Mouse (Mus musculus): ENCODE measurements around the gene Ntm. TPM values are rescaled to one million over a fixed set of nuclear protein-coding genes. Genes with fewer than 3 reads are reported as not detected.

Gene Ntm
- polyA plus RNA-seq, 1 experiment from 2014 or later, result 267 TPM

- H3K27ac ChIP-seq (ENCODE audit: low read length), result no peak overlapping the region
- no peak for ATAC-seq
- H3K4me3 ChIP-seq (ENCODE audit: low read depth, low read length), result no peak overlapping the region
- H3K4me1 ChIP-seq (ENCODE audit: control insufficient read depth, insufficient read depth, low read length), result peaks cover 24% of the 10 kb centered on the region
- 67% methylated on average over 4 of the region's 4 CpGs for WGBS
- H3K4me2 ChIP-seq (ENCODE audit: low read length), result no peak overlapping the region
- H3K9ac ChIP-seq (ENCODE audit: low read depth, low read length), result no peak overlapping the region
- no peaks in the 10 kb centered on the region for H3K27me3 ChIP-seq (ENCODE audit: control insufficient read depth, insufficient read depth, low read depth, low read length)
- H3K36me3 ChIP-seq (ENCODE audit: control insufficient read depth, insufficient read depth, low read length), result no peaks in the 10 kb centered on the region
- H3K9me3 ChIP-seq (replicated peaks; ENCODE audit: control insufficient read depth, low read length, poor library complexity, severe bottlenecking), result no peaks in the 10 kb centered on the region
Measured at GRCm38 (mm10) chr9:29265177-29265576, 697.8 kb downstream of the Ntm start.

- Histone ChIP-seq H3K36me3 (ENCODE audit: control insufficient read depth, insufficient read depth, low read length) (no peaks in the 10 kb centered on the region), H3K9ac (ENCODE audit: low read depth, low read length) (no peak overlapping the region), H3K4me1 (ENCODE audit: control insufficient read depth, insufficient read depth, low read length) (peaks cover 14% of the 10 kb centered on the region; the same call in 1 of the 2 replicates), H3K9me3 (replicated peaks; ENCODE audit: control insufficient read depth, low read length, poor library complexity, severe bottlenecking) (no peaks in the 10 kb centered on the region), H3K27me3 (ENCODE audit: control insufficient read depth, insufficient read depth, low read depth, low read length) (no peaks in the 10 kb centered on the region), H3K4me3 (ENCODE audit: low read depth, low read length) (no peak overlapping the region), H3K4me2 (ENCODE audit: low read length) (no peak overlapping the region), H3K27ac (ENCODE audit: low read length) (no peak overlapping the region)
- WGBS, result 54% methylated on average over 3 of the region's 3 CpGs
- no peak for ATAC-seq
Measured at GRCm38 (mm10) chr9:29262836-29263235, 700.1 kb downstream of the Ntm start.

- ATAC-seq, result no peak
- H3K36me3 ChIP-seq (ENCODE audit: control insufficient read depth, insufficient read depth, low read length), result no peaks in the 10 kb centered on the region
Measured at GRCm38 (mm10) chr9:29252866-29253265, 710.1 kb downstream of the Ntm start.

GRCm38 (mm10) chr9:29250813-29251212, 712.1 kb downstream of the Ntm start:
- Histone ChIP-seq H3K4me2 (ENCODE audit: low read length) (no peak overlapping the region), H3K27ac (ENCODE audit: low read length) (no peak overlapping the region), H3K36me3 (ENCODE audit: control insufficient read depth, insufficient read depth, low read length) (no peaks in the 10 kb centered on the region), H3K4me1 (ENCODE audit: control insufficient read depth, insufficient read depth, low read length) (peaks cover 5% of the 10 kb centered on the region), H3K4me3 (ENCODE audit: low read depth, low read length) (no peak overlapping the region), H3K27me3 (ENCODE audit: control insufficient read depth, insufficient read depth, low read depth, low read length) (no peaks in the 10 kb centered on the region), H3K9me3 (replicated peaks; ENCODE audit: control insufficient read depth, low read length, poor library complexity, severe bottlenecking) (no peaks in the 10 kb centered on the region), H3K9ac (ENCODE audit: low read depth, low read length) (no peak overlapping the region)
- 72% methylated on average over 3 of the region's 3 CpGs for WGBS
- no peak for ATAC-seq

More at GRCm38 (mm10) chr9:29252866-29253265, 710.1 kb downstream of the Ntm start:
- no peak overlapping the region for H3K9ac ChIP-seq (ENCODE audit: low read depth, low read length)
- peaks cover 3% of the 10 kb centered on the region; the same call in 1 of the 2 replicates for H3K4me1 ChIP-seq (ENCODE audit: control insufficient read depth, insufficient read depth, low read length)
- H3K4me3 ChIP-seq (ENCODE audit: low read depth, low read length), result no peak overlapping the region
- no peak overlapping the region for H3K27ac ChIP-seq (ENCODE audit: low read length)
- H3K4me2 ChIP-seq (ENCODE audit: low read length), result no peak overlapping the region
- H3K9me3 ChIP-seq (replicated peaks; ENCODE audit: control insufficient read depth, low read length, poor library complexity, severe bottlenecking), result no peaks in the 10 kb centered on the region
- no peaks in the 10 kb centered on the region for H3K27me3 ChIP-seq (ENCODE audit: control insufficient read depth, insufficient read depth, low read depth, low read length)
- WGBS, result 75% methylated on average over 2 of the region's 2 CpGs

- 32% methylated on average over 3 of the region's 3 CpGs for WGBS
- Histone ChIP-seq H3K4me3 (ENCODE audit: low read depth, low read length) (no peak overlapping the region), H3K4me2 (ENCODE audit: low read length) (no peak overlapping the region), H3K9me3 (replicated peaks; ENCODE audit: control insufficient read depth, low read length, poor library complexity, severe bottlenecking) (no peaks in the 10 kb centered on the region), H3K9ac (ENCODE audit: low read depth, low read length) (no peak overlapping the region), H3K27ac (ENCODE audit: low read length) (no peak overlapping the region), H3K27me3 (ENCODE audit: control insufficient read depth, insufficient read depth, low read depth, low read length) (no peaks in the 10 kb centered on the region), H3K36me3 (ENCODE audit: control insufficient read depth, insufficient read depth, low read length) (no peaks in the 10 kb centered on the region), H3K4me1 (ENCODE audit: control insufficient read depth, insufficient read depth, low read length) (peaks cover 5% of the 10 kb centered on the region)
- 0 out of 2 replicates have a peak, but pooled peaks have one; percentile 51 for ATAC-seq
Measured at GRCm38 (mm10) chr9:29247812-29248211, 715.1 kb downstream of the Ntm start.

GRCm38 (mm10) chr9:29244006-29244405, 718.9 kb downstream of the Ntm start:
- Histone ChIP-seq H3K4me3 (ENCODE audit: low read depth, low read length) (no peak overlapping the region), H3K4me2 (ENCODE audit: low read length) (no peak overlapping the region), H3K9ac (ENCODE audit: low read depth, low read length) (no peak overlapping the region), H3K4me1 (ENCODE audit: control insufficient read depth, insufficient read depth, low read length) (peaks cover 5% of the 10 kb centered on the region), H3K9me3 (replicated peaks; ENCODE audit: control insufficient read depth, low read length, poor library complexity, severe bottlenecking) (no peaks in the 10 kb centered on the region), H3K36me3 (ENCODE audit: control insufficient read depth, insufficient read depth, low read length) (no peaks in the 10 kb centered on the region), H3K27ac (ENCODE audit: low read length) (no peak overlapping the region), H3K27me3 (ENCODE audit: control insufficient read depth, insufficient read depth, low read depth, low read length) (no peaks in the 10 kb centered on the region)
- 91% methylated on average over 2 of the region's 2 CpGs for WGBS
- ATAC-seq, result no peak

- peaks cover 3% of the 10 kb centered on the region; the same call in 1 of the 2 replicates for H3K4me1 ChIP-seq (ENCODE audit: control insufficient read depth, insufficient read depth, low read length)
- no peak overlapping the region for H3K9ac ChIP-seq (ENCODE audit: low read depth, low read length)
- no peak overlapping the region for H3K4me3 ChIP-seq (ENCODE audit: low read depth, low read length)
- no peak overlapping the region for H3K4me2 ChIP-seq (ENCODE audit: low read length)
- WGBS, result 62% methylated on average over 8 of the region's 8 CpGs
- H3K27me3 ChIP-seq (ENCODE audit: control insufficient read depth, insufficient read depth, low read depth, low read length), result no peaks in the 10 kb centered on the region
- no peaks in the 10 kb centered on the region for H3K36me3 ChIP-seq (ENCODE audit: control insufficient read depth, insufficient read depth, low read length)
- 0 out of 2 replicates have a peak, but pooled peaks have one; percentile 48 for ATAC-seq
- H3K9me3 ChIP-seq (replicated peaks; ENCODE audit: control insufficient read depth, low read length, poor library complexity, severe bottlenecking), result no peaks in the 10 kb centered on the region
- H3K27ac ChIP-seq (ENCODE audit: low read length), result no peak overlapping the region; the same call in 1 of the 2 replicates
Measured at GRCm38 (mm10) chr9:29242497-29243422, 720.2 kb downstream of the Ntm start.

GRCm38 (mm10) chr9:29240797-29241196, 722.1 kb downstream of the Ntm start:
- Histone ChIP-seq H3K27me3 (ENCODE audit: control insufficient read depth, insufficient read depth, low read depth, low read length) (no peaks in the 10 kb centered on the region), H3K27ac (ENCODE audit: low read length) (no peak overlapping the region), H3K9me3 (replicated peaks; ENCODE audit: control insufficient read depth, low read length, poor library complexity, severe bottlenecking) (no peaks in the 10 kb centered on the region), H3K4me3 (ENCODE audit: low read depth, low read length) (no peak overlapping the region), H3K9ac (ENCODE audit: low read depth, low read length) (no peak overlapping the region), H3K4me2 (ENCODE audit: low read length) (no peak overlapping the region), H3K36me3 (ENCODE audit: control insufficient read depth, insufficient read depth, low read length) (no peaks in the 10 kb centered on the region), H3K4me1 (ENCODE audit: control insufficient read depth, insufficient read depth, low read length) (no peaks in the 10 kb centered on the region)
- ATAC-seq, result no peak
- 85% methylated on average over 2 of the region's 2 CpGs for WGBS

- Histone ChIP-seq H3K27me3 (ENCODE audit: control insufficient read depth, insufficient read depth, low read depth, low read length) (no peaks in the 10 kb centered on the region), H3K4me1 (ENCODE audit: control insufficient read depth, insufficient read depth, low read length) (no peaks in the 10 kb centered on the region), H3K9ac (ENCODE audit: low read depth, low read length) (no peak overlapping the region), H3K36me3 (ENCODE audit: control insufficient read depth, insufficient read depth, low read length) (no peaks in the 10 kb centered on the region), H3K4me2 (ENCODE audit: low read length) (no peak overlapping the region), H3K9me3 (replicated peaks; ENCODE audit: control insufficient read depth, low read length, poor library complexity, severe bottlenecking) (no peaks in the 10 kb centered on the region), H3K27ac (ENCODE audit: low read length) (no peak overlapping the region), H3K4me3 (ENCODE audit: low read depth, low read length) (no peak overlapping the region)
- WGBS, result 89% methylated on average over 3 of the region's 3 CpGs
- ATAC-seq, result no peak
Measured at GRCm38 (mm10) chr9:29238973-29239372, 724.0 kb downstream of the Ntm start.
